In genomic region chr10:116966065-116966464, GRCm38 (mm10) we compare ENCODE assay signal across 22 mouse cellular contexts. TPM values are rescaled to one million over a fixed set of nuclear protein-coding genes. Genes with fewer than 3 reads are reported as not detected.
DNase-seq lines count a peak whose midpoint lies in the region.
"Had no signal": no experiment of that assay in that cellular context is flagged by ENCODE, and none has a peak within 500 bp of the region (broad histone marks: within the 10 kb centered on the region; RNA-seq: fewer than 3 reads in every experiment).

No protein-coding gene starts in this region.

- WGBS in heart, embryonic 10.5 days = 67% methylated on average over 6 of the region's 6 CpGs

- no peak overlapping the region for H3K4me3 ChIP-seq in heart, embryonic 10.5 days
- H3K4me3 ChIP-seq: forebrain, embryonic 13.5 days; limb, embryonic 13.5 days; neural tube, embryonic 12.5 days had no signal

- 0 out of 2 replicates have a peak overlapping the region, but pooled peaks have one; percentile 59 for H3K27ac ChIP-seq in heart, embryonic 10.5 days
- H3K27ac ChIP-seq: forebrain, embryonic 13.5 days; limb, embryonic 13.5 days; liver, embryonic 14.5 days; neural tube, embryonic 12.5 days had no signal

- no peak for DNase-seq in heart, embryonic 10.5 days (ENCODE audit: low spot score)
- no peak for DNase-seq in heart, postnatal 25 days (ENCODE audit: low spot score)
- DNase-seq in kidney, adult 8-10 months = peak; percentile 88 to 90
- peak; percentile 82 for DNase-seq in kidney, postnatal 14 days
- peak; percentile 28 for DNase-seq in lung, postnatal 36 days
- DNase-seq in left cerebral cortex, adult 11 months (ENCODE audit: low spot score) = no peak
- DNase-seq in urinary bladder, adult 2 months (ENCODE audit: low spot score) = no peak
- DNase-seq: adrenal gland, postnatal 36 days; cerebellum, adult 9-10 months; spleen, adult 18-20 months; thymus, adult 18-20 months had no signal

- H3K27me3 ChIP-seq in heart, embryonic 10.5 days (ENCODE audit: insufficient read depth, poor library complexity, severe bottlenecking) = no peaks in the 10 kb centered on the region
- H3K27me3 ChIP-seq: forebrain, embryonic 13.5 days; limb, embryonic 13.5 days; neural tube, embryonic 12.5 days had no signal

- no peaks in the 10 kb centered on the region for H3K9me3 ChIP-seq in heart, embryonic 10.5 days
- H3K9me3 ChIP-seq: forebrain, embryonic 13.5 days; limb, embryonic 13.5 days; neural tube, embryonic 12.5 days had no signal

- H3K36me3 ChIP-seq in heart, embryonic 10.5 days = no peaks in the 10 kb centered on the region
- H3K36me3 ChIP-seq: limb, embryonic 13.5 days; neural tube, embryonic 12.5 days had no signal

- intact Hi-C loops in heart, postnatal 25 days (cut with DNase I) = no loop called here

- H3K4me1 ChIP-seq in heart, embryonic 10.5 days = peaks cover 20% of the 10 kb centered on the region
- H3K4me1 ChIP-seq: forebrain, embryonic 13.5 days; neural tube, embryonic 12.5 days had no signal

RNA-seq across cellular contexts. Expression of gene Gm10271, which starts 6.3 kb away (rescaled TPM):
- not detected in 2 replicates for polyA plus RNA-seq in heart, embryonic 10.5 days (2016; fragmentation: Nextera tagmentation; extraction: Ambion mirVana)
- not detected for total RNA-seq in heart, postnatal 25 days (2021)
- polyA plus RNA-seq in urinary bladder, adult 2 months (2012; rRNA removed) = not detected in 2 replicates
- total RNA-seq: adrenal gland, postnatal 36 days; megakaryocyte-erythroid progenitor cell, adult 5-6 weeks; monocyte, adult 5-6 weeks had no signal
- polyA plus RNA-seq: C2C12; forebrain, embryonic 13.5 days; gonadal fat pad, adult 2 months; heart, embryonic 14.5 days; hindbrain, embryonic 11.5 days; limb, embryonic 13.5 days; liver, embryonic 14.5 days; neural tube, embryonic 12.5 days; stomach, embryonic 14.5 days had no signal

RNA-seq across cellular contexts. Expression of gene Rab3ip, which starts 15.5 kb away (rescaled TPM):
- polyA plus RNA-seq in heart, embryonic 10.5 days (2016; fragmentation: Nextera tagmentation; extraction: Ambion mirVana) = 46.0 and 61.0 TPM in 2 replicates
- total RNA-seq in heart, postnatal 25 days (2021) = 10 to 100 TPM; 85.5 to 87.9 TPM
- 53.3 and 53.4 TPM in 2 replicates for polyA plus RNA-seq in urinary bladder, adult 2 months (2012; rRNA removed)

RNA-seq across cellular contexts. Expression of gene Best3, which starts 20.0 kb away (rescaled TPM):
- polyA plus RNA-seq in heart, embryonic 10.5 days (2016; fragmentation: Nextera tagmentation; extraction: Ambion mirVana) = 0.18 and 0.20 TPM in 2 replicates
- 1 to 10 TPM; 3.2 to 3.4 TPM for total RNA-seq in heart, postnatal 25 days (2021)
- 0.14 and 0.21 TPM in 2 replicates for polyA plus RNA-seq in urinary bladder, adult 2 months (2012; rRNA removed)
- total RNA-seq: megakaryocyte-erythroid progenitor cell, adult 5-6 weeks; monocyte, adult 5-6 weeks had no signal
- polyA plus RNA-seq: liver, embryonic 14.5 days; stomach, embryonic 14.5 days had no signal

Comparison
In these comparisons a context has a peak if more than half of its experiments do, and no peak if none do; other contexts are left out.
1. DNase-seq: peak in kidney, adult 8-10 months (2 of 2), kidney, postnatal 14 days (single experiment) and lung, postnatal 36 days (single experiment); none in heart, embryonic 10.5 days (single experiment), heart, postnatal 25 days (single experiment), left cerebral cortex, adult 11 months (single experiment) and urinary bladder, adult 2 months (single experiment).